Mouse (Mus musculus): ENCODE data around the gene Flywch2. TPM values are rescaled to one million over a fixed set of nuclear protein-coding genes. Genes with fewer than 3 reads are reported as not detected.
A peak's percentile ranks its signal among the peaks of the same experiment; 100 is the strongest.

Flywch2 gene
- polyA plus RNA-seq, 1 experiment from 2014 or later: 4.3 TPM

DNA sequence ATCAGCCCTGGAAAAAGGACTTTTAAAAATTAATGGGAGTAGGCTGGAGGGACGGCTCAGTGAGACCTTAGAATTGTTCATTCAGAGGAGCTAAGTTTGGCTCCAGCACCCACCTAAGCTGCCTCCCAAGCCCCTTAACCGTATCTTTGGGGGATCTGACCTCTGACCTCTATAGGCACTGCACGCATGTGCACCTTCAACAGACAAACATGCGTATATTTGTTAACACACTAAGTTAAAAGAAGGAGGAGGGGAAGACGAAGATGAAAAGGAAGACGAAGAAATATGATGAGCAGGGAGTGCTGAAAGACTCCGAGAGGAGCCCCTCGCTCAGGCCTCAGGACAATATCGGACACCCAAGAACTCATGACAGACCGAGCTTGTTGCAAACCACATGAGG lies 15.7 kb upstream of the Flywch2 start:
- H3K4me2 ChIP-seq (ENCODE audit: low read depth, low read length): no peak overlapping the region
- no peak overlapping the region for H3K27ac ChIP-seq (ENCODE audit: low read length)
- no peaks in the 10 kb centered on the region for H3K36me3 ChIP-seq (ENCODE audit: control insufficient read depth, insufficient read depth)
- WGBS: 94% methylated on average over 10 of the region's 10 CpGs
- peaks cover 19% of the 10 kb centered on the region for H3K4me1 ChIP-seq (ENCODE audit: control insufficient read depth, insufficient read depth, low read length)
- no peaks in the 10 kb centered on the region for H3K27me3 ChIP-seq (ENCODE audit: control insufficient read depth, insufficient read depth, low read length)
- H3K9ac ChIP-seq (ENCODE audit: low read length): no peak overlapping the region
- H3K4me3 ChIP-seq (ENCODE audit: low read length): no peak overlapping the region
- H3K9me3 ChIP-seq (replicated peaks; ENCODE audit: control insufficient read depth, low read length): no peaks in the 10 kb centered on the region
- ATAC-seq (replicated peaks; ENCODE audit: extremely low read depth, insufficient read depth, low FRiP score): no peak

DNA sequence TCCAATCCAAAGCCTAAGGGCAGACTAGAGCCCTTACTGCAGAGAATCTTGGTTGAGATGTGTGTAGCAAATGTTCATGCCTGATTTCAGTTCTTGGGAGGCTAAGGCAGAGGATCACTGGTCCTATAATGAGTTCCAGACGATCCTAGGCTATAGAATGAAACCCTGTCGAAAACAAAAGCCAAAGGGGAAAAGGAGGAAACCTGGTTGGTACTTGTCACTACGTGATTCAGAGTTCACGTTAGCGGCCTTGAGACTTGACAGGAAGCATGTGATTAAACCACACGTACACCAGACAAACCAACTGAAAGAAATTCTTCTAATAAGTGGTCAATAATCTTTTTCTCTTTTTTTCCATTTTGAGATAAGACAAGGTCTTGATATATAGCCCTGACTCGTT lies 11.4 kb upstream of the Flywch2 start:
- H3K4me2 ChIP-seq (ENCODE audit: low read depth, low read length): no peak overlapping the region
- H3K4me1 ChIP-seq (ENCODE audit: control insufficient read depth, insufficient read depth, low read length): no peaks in the 10 kb centered on the region
- H3K27ac ChIP-seq (ENCODE audit: low read length): no peak overlapping the region
- no peaks in the 10 kb centered on the region for H3K27me3 ChIP-seq (ENCODE audit: control insufficient read depth, insufficient read depth, low read length)
- no peaks in the 10 kb centered on the region for H3K9me3 ChIP-seq (replicated peaks; ENCODE audit: control insufficient read depth, low read length)
- 65% methylated on average over 7 of the region's 7 CpGs for WGBS
- no peak overlapping the region for H3K4me3 ChIP-seq (ENCODE audit: low read length)
- no peak for ATAC-seq (replicated peaks; ENCODE audit: extremely low read depth, insufficient read depth, low FRiP score)
- H3K9ac ChIP-seq (ENCODE audit: low read length): no peak overlapping the region
- no peaks in the 10 kb centered on the region for H3K36me3 ChIP-seq (ENCODE audit: control insufficient read depth, insufficient read depth)

- H3K27me3 ChIP-seq (ENCODE audit: control insufficient read depth, insufficient read depth, low read length): no peaks in the 10 kb centered on the region
- no peak overlapping the region for H3K4me3 ChIP-seq (ENCODE audit: low read length)
- no peak overlapping the region for H3K9ac ChIP-seq (ENCODE audit: low read length)
- H3K36me3 ChIP-seq (ENCODE audit: control insufficient read depth, insufficient read depth): no peaks in the 10 kb centered on the region
- WGBS: 92% methylated on average over 8 of the region's 8 CpGs
- no peaks in the 10 kb centered on the region for H3K9me3 ChIP-seq (replicated peaks; ENCODE audit: control insufficient read depth, low read length)
- peaks cover 6% of the 10 kb centered on the region for H3K4me1 ChIP-seq (ENCODE audit: control insufficient read depth, insufficient read depth, low read length)
- no peak for ATAC-seq (replicated peaks; ENCODE audit: extremely low read depth, insufficient read depth, low FRiP score)
- H3K4me2 ChIP-seq (ENCODE audit: low read depth, low read length): no peak overlapping the region
- no peak overlapping the region for H3K27ac ChIP-seq (ENCODE audit: low read length)
Measured at GRCm38 (mm10) chr17:23795323-23795722, 9.4 kb upstream of the Flywch2 start.

DNA sequence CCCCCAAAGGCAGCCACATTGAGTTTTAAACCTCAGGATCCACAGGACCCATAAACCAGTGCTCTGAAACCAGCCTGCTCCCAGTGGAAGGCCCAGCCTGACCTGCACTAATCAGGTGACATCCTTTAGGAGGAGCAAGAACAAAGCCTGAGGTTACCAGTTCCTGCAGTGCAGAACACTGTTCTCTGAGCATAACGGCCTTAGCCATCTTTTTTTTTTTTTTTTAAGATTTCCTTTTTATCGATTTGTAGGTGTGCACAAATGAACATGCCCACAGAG lies 5.1 kb upstream of the Flywch2 start:
- H3K9ac ChIP-seq (ENCODE audit: low read length): peak overlapping the region; percentile 92
- peak overlapping the region; percentile 89 for H3K27ac ChIP-seq (ENCODE audit: low read length)
- 45% methylated on average over 2 of the region's 2 CpGs for WGBS
- H3K9me3 ChIP-seq (replicated peaks; ENCODE audit: control insufficient read depth, low read length): no peaks in the 10 kb centered on the region
- H3K4me3 ChIP-seq (ENCODE audit: low read length): peak overlapping the region; percentile 65
- no peaks in the 10 kb centered on the region for H3K36me3 ChIP-seq (ENCODE audit: control insufficient read depth, insufficient read depth)
- no peak; the same call in 1 of the 2 replicates for ATAC-seq (replicated peaks; ENCODE audit: extremely low read depth, insufficient read depth, low FRiP score)
- H3K27me3 ChIP-seq (ENCODE audit: control insufficient read depth, insufficient read depth, low read length): no peaks in the 10 kb centered on the region
- H3K4me1 ChIP-seq (ENCODE audit: control insufficient read depth, insufficient read depth, low read length): peaks cover 15% of the 10 kb centered on the region
- peak overlapping the region; percentile 90 for H3K4me2 ChIP-seq (ENCODE audit: low read depth, low read length)

- Histone ChIP-seq H3K27me3 (ENCODE audit: control insufficient read depth, insufficient read depth, low read length) (no peaks in the 10 kb centered on the region), H3K36me3 (ENCODE audit: control insufficient read depth, insufficient read depth) (no peaks in the 10 kb centered on the region), H3K4me1 (ENCODE audit: control insufficient read depth, insufficient read depth, low read length) (peaks cover 15% of the 10 kb centered on the region), H3K9ac (ENCODE audit: low read length) (peak within 1 kb of the TSS; percentile 92), H3K4me3 (ENCODE audit: low read length) (peak within 1 kb of the TSS; percentile 65), H3K27ac (ENCODE audit: low read length) (peak within 1 kb of the TSS; percentile 89), H3K9me3 (replicated peaks; ENCODE audit: control insufficient read depth, low read length) (no peaks in the 10 kb centered on the region), H3K4me2 (ENCODE audit: low read depth, low read length) (peak within 1 kb of the TSS; percentile 90)
- 3% methylated on average over 29 of the region's 29 CpGs for WGBS
- ATAC-seq (replicated peaks; ENCODE audit: extremely low read depth, insufficient read depth, low FRiP score): peak; percentile 68; the same call in 1 of the 2 replicates
Measured at GRCm38 (mm10) chr17:23790269-23791078, 4.6 kb upstream of the Flywch2 start, which contains the start of gene Srrm2. Gene Srrm2 (plus strand): TSS chr17:23790532.

DNA sequence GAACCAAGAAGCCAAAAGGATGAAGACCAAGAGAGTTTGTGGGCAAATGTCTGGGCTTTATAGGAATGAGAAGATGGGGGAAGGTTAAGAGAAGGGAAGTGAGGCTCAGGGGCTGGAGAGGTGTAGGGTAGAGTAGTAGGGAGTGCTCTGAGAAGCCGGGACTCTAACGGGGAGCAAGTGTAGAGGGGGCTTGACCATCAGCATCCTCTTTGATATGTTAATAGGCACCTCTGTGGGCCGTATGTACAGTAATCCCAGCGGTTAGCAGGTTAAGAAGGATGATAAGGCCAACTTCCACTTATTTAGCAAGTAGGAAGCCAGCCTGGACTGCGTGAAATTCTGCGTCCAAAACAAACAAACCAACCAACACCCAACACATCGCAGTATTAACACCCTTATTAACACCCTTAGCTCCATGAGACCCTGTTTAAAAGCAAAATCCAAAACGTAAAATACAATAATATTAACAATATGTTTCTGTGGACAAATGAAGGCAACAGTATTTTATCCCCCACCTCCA lies 3.9 kb upstream of the Flywch2 start:
- Histone ChIP-seq H3K27ac (ENCODE audit: low read length) (peak overlapping the region; percentile 89), H3K4me2 (ENCODE audit: low read depth, low read length) (peak overlapping the region; percentile 90), H3K36me3 (ENCODE audit: control insufficient read depth, insufficient read depth) (no peaks in the 10 kb centered on the region), H3K9ac (ENCODE audit: low read length) (peak overlapping the region; percentile 92), H3K9me3 (replicated peaks; ENCODE audit: control insufficient read depth, low read length) (no peaks in the 10 kb centered on the region), H3K4me1 (ENCODE audit: control insufficient read depth, insufficient read depth, low read length) (peaks cover 15% of the 10 kb centered on the region), H3K4me3 (ENCODE audit: low read length) (peak overlapping the region; percentile 65), H3K27me3 (ENCODE audit: control insufficient read depth, insufficient read depth, low read length) (no peaks in the 10 kb centered on the region)
- WGBS: 20% methylated on average over 8 of the region's 8 CpGs
- no peak for ATAC-seq (replicated peaks; ENCODE audit: extremely low read depth, insufficient read depth, low FRiP score)

GRCm38 (mm10) chr17:23788973-23789372 lies 3.1 kb upstream of the Flywch2 start:
- no peak overlapping the region for H3K4me3 ChIP-seq (ENCODE audit: low read length)
- WGBS: 84% methylated on average over 4 of the region's 4 CpGs
- H3K4me1 ChIP-seq (ENCODE audit: control insufficient read depth, insufficient read depth, low read length): peaks cover 15% of the 10 kb centered on the region
- no peak for ATAC-seq (replicated peaks; ENCODE audit: extremely low read depth, insufficient read depth, low FRiP score)
- no peaks in the 10 kb centered on the region for H3K9me3 ChIP-seq (replicated peaks; ENCODE audit: control insufficient read depth, low read length)
- H3K36me3 ChIP-seq (ENCODE audit: control insufficient read depth, insufficient read depth): no peaks in the 10 kb centered on the region
- no peak overlapping the region for H3K9ac ChIP-seq (ENCODE audit: low read length)
- no peak overlapping the region for H3K27ac ChIP-seq (ENCODE audit: low read length)
- no peaks in the 10 kb centered on the region for H3K27me3 ChIP-seq (ENCODE audit: control insufficient read depth, insufficient read depth, low read length)
- H3K4me2 ChIP-seq (ENCODE audit: low read depth, low read length): no peak overlapping the region

GRCm38 (mm10) chr17:23786510-23786931 lies 640 bp upstream of the Flywch2 start:
- H3K4me1 ChIP-seq (ENCODE audit: control insufficient read depth, insufficient read depth, low read length): peaks cover 15% of the 10 kb centered on the region
- H3K4me2 ChIP-seq (ENCODE audit: low read depth, low read length): peak overlapping the region; percentile 92
- 25% methylated on average over 13 of the region's 13 CpGs for WGBS
- H3K9me3 ChIP-seq (replicated peaks; ENCODE audit: control insufficient read depth, low read length): no peaks in the 10 kb centered on the region
- H3K27ac ChIP-seq (ENCODE audit: low read length): no peak overlapping the region
- H3K36me3 ChIP-seq (ENCODE audit: control insufficient read depth, insufficient read depth): no peaks in the 10 kb centered on the region
- ATAC-seq (replicated peaks; ENCODE audit: extremely low read depth, insufficient read depth, low FRiP score): no peak
- H3K4me3 ChIP-seq (ENCODE audit: low read length): peak overlapping the region; percentile 58
- H3K27me3 ChIP-seq (ENCODE audit: control insufficient read depth, insufficient read depth, low read length): no peaks in the 10 kb centered on the region
- peak overlapping the region; percentile 73; the same call in 1 of the 2 replicates for H3K9ac ChIP-seq (ENCODE audit: low read length)

DNA sequence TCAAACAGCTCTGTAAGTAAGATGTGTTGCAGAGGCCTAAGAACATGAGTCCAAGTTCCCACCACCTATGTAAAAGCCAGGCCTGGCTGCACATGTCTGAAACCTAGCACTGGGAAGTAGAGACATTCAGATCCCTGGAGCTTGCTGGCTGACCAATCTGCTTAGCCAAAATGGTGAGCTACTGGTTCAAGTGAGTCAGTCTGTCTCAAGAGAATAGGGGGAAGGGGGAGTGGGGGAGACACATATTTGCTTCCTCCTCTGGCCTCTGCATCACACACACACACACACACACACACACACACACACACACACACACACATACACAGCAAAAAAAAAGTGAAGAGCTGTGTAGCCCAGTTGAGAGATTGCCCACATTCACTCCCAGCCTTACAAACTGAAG lies 2.5 kb downstream of the Flywch2 start:
- Histone ChIP-seq H3K9ac (ENCODE audit: low read length) (no peak overlapping the region), H3K4me2 (ENCODE audit: low read depth, low read length) (no peak overlapping the region), H3K9me3 (replicated peaks; ENCODE audit: control insufficient read depth, low read length) (no peaks in the 10 kb centered on the region), H3K36me3 (ENCODE audit: control insufficient read depth, insufficient read depth) (no peaks in the 10 kb centered on the region), H3K4me3 (ENCODE audit: low read length) (no peak overlapping the region), H3K4me1 (ENCODE audit: control insufficient read depth, insufficient read depth, low read length) (no peaks in the 10 kb centered on the region), H3K27me3 (ENCODE audit: control insufficient read depth, insufficient read depth, low read length) (no peaks in the 10 kb centered on the region), H3K27ac (ENCODE audit: low read length) (no peak overlapping the region)
- ATAC-seq (replicated peaks; ENCODE audit: extremely low read depth, insufficient read depth, low FRiP score): no peak

All from heart, embryonic 16.5 days (tissue).